Mouse (Mus musculus) cerebral cortex, adult 2 months (tissue): ENCODE measurements around the gene Sdk1.

ENCODE experiments used
- WGBS: fragments of 180-500 bp; shearing (Covaris S2); methylation state at CpG from one replicate; pipeline ENCODE4 v1.1.7; 2018; 5-methylcytosine and 5-hydroxymethylcytosine counted together

Sdk1 gene

DNA sequence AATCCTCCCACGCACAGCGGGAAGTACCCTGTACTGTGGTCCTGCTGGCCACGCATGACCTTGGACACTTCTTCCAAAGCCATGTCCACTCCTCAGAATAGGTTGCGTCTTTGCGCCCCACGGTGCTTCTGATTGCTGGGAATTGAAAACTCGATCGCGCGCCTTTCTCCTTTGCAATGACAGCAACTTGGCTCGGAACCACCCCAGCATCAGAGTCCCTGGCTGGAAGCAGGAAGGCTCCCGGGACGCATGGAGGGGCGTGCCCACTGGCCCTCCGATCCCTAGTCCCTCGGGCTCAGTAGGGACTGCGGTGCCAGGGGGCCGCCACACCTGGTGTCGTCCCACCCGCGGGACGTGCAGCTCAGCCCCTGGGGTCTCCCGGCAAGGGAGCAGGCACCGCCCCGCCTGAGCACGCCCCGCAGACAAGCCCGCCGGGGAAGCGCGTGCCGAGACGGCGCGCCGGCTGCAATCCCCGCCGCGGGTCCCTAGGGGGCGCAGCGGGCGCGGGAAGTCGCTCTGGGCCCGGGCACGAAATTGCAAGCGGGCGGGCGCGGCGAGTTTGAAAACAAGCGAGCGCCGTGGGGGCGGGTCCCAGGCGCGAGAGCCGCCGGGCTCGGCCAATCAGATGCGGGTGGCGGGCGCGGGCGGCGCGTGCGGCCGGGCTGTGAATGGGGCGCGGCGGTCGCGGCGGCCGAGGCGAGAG lies at the start of gene Sdk1:
Gene Sdk1 (plus strand): TSS at position 650 of the 703 bp plus-strand sequence.
- WGBS, result under 1% methylated on average over 72 of the region's 77 CpGs

DNA sequence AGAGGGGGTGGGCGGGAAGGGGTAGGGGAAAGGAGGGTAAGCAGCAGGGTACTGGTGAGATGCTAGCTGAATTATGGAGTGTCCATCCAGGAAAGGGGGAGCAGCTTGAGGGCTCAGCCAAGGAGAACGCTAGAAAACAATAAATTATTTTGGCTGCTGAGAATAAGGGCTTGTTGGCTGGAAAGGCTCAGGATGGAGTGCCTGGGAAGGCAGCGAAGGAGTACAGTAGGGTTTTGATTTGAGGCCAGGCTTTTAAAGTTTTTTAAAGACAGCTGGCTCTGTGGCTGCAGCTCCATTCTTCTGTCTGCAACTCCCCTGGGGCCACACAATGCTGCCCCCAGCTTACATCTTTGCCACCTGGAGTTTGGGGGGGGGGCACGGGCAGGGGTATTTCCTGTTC lies 44.0 kb upstream of the Sdk1 start:
- WGBS, result 24% methylated on average over 4 of the region's 4 CpGs

DNA sequence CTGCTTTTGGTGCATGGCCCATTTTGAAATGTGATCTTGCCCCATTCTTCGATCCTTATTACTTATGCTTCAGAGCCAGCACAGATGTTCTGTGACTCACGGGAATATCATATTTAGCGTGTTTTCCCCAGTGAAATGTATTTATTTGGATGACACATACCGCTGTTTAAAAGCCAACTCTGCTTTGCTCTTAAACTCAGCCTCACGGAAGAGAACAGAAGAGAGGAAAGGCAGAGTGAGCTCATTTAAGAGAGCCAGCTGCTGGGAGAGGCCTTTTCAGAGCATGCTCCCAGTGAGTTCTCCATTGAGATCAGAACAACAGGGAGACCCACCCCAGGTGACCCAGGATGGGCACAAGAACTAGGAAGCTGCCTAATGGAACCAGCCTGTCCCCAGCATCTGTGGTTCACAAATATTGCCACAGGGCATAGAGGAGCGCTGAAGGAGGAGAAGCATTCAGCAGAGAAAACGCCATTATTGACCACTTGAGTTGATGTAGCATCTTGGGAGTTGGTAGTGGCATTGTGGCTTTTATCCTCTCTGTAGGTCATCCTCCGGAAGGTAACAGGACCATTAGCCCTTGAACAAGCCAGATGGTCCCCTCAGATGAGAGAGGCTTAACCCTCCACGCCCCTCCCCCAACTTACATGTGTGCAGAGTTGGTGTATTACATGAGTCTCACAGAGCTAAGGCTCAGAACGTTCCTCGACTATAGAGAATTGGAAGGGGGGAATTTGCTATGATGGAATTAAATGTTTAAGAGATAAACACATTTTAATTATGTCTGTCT lies 38.8 kb upstream of the Sdk1 start:
- 71% methylated on average over 11 of the region's 11 CpGs for WGBS

DNA sequence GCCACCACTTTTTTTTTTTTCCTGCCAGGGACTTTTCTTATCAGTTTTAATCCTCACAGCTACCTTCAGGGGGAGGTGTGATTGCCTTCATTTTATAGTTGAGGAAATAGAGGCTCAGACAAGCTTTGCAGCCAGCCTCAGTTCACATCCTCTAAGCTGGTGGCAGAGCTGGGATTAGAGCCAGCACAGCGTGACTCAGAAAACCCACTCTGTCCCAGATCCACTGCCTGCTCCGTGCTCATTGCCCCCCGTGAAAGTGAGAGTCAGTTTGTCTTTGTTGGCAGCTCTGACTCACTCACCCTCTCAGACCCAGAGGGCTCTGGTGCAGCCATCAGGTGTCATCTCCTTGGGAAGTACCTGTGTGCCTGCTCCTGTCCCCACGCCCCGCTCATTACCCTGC lies 34.2 kb upstream of the Sdk1 start:
- 34% methylated on average over 5 of the region's 5 CpGs for WGBS

DNA sequence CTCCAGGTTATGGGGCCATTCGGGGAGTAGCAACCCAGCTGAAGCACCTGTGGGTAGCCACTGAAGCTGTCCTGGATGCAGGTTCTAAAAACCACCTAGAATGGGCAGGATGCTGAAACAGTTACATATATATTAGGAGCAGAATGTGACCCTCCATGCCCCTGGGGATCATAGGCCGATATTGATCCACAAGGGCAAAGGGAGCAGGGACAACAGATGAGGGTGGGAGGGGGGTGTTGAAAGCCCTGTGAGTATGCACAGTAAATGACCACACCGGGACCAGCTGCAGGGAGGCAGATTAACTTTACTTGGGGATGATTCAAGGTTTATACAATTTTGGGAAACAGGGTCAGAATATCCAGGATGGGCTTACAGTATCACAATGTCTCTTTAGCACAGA lies 16.0 kb upstream of the Sdk1 start:
- WGBS, result 84% methylated on average over 3 of the region's 3 CpGs

DNA sequence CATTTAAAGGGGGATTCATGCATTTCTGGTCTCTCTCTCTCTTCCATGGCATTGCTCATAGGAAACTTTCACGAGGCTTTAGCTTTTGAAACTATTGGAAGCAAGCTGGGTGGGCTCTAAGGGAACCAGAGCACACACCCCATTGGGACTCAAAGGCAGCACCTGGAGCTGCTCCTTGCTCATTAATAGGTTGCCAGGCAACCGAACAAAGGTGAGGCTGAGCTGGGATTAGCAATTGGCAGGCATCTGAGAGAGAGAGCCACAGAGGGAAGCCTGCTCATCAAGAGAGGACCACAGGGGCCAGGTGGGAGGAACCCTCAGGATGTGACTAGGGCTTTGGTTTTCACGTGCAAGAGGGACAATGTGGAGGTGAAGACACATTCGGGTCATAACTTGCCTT lies 7.0 kb upstream of the Sdk1 start:
- 24% methylated on average over 4 of the region's 4 CpGs for WGBS

DNA sequence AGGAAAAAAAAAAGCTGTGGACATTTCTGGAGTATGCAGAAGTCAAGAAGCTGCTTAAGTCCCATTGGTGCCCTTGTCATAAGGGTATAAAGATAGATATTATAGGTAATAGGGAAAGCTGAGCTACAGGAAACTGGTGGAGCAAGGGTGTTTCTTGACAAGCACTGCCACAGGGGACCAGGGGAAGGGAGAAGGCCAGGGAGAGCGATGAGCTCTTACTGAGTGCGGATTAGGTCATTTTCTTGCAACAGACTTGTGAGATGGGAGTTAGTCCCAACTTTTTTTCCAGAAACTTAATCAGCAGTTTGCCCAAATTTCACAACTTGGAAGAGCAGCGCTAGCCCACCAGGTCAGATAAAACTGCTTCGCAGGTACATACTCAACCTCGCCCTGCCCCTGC lies 1.9 kb upstream of the Sdk1 start:
- WGBS, result 47% methylated on average over 5 of the region's 5 CpGs

DNA sequence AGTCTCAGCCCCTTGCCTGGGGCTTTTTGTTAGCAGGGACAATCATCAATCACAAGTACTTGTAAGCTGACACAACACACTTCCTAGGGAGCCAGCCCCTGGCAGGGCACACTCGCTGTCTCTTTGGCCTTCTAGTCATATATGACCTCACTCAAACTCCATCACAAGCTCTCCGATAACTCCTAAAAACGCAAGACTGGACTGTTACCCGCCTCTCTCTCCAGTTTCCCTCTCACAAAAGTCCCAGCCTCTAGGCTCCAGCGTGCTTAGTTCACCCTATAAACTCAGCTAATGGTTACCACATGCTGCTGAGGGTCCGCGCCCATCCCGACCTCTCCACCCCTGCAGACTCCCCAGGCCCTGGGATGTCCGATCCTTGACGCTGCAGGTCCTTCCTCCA lies 849 bp upstream of the Sdk1 start:
- WGBS, result 1% methylated on average over 10 of the region's 10 CpGs

DNA sequence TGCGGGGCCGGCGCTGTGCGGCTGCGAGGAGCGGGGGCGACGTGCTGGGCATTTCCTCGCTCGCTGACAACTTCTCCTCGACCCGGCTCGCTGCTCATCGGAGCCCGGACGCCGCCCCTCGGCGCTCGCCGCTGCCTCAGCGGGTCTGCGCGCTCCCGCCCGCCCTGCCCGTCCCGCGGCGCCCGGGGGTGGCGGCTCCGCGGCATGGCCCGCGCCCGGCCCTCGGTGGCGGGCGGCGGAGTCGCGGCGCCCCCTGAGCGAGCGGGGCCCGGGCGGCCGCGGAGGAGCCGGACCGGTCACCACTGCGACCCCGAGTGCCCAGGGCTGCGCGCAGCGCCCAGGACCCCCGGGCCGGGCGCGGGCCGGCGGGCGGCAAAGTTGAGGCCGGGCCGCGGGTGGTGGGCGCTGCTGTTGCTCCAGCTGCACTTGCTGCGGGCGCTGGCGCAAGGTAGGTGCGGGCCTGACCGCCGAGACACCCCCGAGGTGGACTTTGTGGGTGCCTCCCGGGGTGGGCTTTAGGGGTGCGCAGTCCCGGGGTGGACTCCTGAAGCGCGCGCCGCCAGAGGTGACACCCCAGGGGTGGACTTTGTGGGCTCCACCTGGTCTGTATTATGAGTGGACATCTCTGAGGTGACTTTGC lies 475 bp downstream of the Sdk1 start:
- 2% methylated on average over 69 of the region's 82 CpGs for WGBS

DNA sequence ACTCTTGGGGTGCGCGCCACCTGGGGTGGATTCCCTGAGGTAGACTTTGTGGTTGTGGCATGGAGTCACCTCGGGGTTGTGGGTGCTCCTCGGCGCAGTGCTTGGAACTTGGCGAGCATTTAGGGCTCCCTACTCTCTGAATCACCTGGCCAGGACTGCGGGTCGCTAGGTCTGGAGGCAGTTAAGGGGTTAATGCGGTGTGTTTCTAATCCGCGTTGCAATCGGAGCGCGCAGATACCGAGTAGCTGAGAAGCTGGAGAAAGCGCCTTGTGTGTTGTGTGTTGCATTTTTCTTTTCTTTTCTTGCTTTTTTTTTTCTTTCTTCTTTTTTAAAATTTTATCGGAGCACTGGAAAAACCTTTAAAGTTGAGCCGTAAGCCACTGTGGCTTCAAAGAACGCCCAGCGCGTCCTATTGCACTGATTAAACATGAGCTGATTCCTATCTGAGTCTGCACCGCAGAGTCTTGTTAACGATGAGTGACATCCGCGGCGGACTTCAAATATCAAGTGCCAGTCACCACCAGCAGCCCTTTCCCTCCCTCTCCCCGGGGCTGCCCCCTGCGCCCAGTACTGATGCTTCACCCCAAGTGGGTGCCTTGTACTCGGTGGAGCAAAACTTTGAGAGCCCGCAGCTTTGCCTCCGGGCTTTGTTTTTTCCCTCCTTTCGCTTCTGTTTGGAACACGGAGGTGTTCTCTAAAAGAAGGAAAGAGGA lies 2.1 kb downstream of the Sdk1 start:
- WGBS, result 4% methylated on average over 33 of the region's 33 CpGs

DNA sequence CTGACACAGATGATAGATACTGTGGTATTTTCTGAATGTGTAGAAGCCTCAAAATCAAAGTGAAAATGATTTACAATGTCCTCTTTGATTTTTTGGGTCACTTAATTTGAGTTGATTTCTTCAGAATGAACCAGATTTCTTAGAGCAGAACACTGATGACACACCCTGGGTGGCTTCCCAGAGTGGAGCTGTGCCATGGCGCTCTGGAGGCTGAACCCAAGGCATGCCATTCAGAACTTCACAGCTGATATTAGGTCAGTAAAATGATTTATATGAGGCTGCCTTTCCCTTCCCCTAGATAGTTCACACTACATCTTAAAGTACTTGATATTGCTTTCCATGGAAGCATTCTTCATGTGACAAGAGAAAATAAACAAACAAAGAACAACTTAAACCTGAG lies 23.0 kb downstream of the Sdk1 start:
- 89% methylated on average over 1 of the region's 1 CpGs for WGBS

DNA sequence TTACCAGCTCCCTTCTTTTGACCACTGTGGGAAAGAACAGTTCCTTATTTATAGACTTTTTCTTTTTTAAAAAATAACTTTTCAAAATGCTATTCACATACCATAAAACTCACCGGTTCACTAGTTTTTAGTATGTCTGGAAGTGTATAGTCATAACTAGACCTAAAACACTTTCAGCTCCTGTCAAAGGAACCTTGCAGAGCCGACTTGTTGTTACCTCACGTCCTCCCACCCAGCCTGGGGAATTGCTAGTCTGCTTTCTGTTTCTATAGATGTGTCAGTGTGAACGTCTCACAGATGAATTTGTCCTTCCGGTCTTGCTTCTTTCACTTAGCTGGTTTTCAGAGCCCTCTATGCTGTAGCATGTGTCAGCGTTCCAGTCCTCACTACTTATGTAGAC lies 35.8 kb downstream of the Sdk1 start:
- WGBS, result 75% methylated on average over 6 of the region's 6 CpGs

DNA sequence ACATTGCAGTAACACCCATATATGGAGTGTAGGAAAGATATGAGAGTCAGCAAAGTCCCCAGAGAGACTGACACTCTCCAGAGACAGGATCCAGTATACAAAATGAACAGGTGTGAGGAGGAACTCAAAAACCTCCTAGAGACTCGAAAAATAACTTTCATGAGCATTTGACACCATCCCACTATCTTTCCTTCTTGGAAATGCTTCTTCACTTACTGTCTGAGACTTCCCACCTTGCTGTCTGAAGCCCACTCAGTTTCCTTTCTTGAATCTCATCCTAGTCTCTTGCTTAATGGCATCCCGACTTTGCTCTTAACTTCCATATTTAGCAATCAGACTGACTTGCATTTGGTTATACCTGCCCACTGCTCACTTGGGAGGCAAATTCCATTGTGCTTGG lies 40.5 kb downstream of the Sdk1 start:
- WGBS, result 45% methylated on average over 2 of the region's 2 CpGs

DNA sequence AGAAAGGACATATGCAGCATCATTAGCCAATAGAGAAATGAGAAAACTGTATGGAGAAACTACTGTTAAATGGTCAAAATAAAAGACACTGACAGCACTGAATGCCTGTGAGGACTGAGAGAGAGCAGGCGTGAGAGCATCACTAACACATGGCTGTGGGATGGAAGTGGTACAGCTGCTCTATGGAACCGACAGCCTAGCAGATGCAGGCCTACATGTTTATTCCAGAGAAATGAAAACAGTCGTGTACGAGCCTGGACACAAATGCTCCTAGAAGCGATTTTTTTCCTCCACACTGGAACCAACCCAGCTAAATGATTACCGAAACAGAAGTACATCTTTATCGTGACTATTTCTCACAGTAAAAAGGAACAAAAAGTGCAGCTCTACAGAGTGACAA lies 54.0 kb downstream of the Sdk1 start:
- 52% methylated on average over 7 of the region's 7 CpGs for WGBS

DNA sequence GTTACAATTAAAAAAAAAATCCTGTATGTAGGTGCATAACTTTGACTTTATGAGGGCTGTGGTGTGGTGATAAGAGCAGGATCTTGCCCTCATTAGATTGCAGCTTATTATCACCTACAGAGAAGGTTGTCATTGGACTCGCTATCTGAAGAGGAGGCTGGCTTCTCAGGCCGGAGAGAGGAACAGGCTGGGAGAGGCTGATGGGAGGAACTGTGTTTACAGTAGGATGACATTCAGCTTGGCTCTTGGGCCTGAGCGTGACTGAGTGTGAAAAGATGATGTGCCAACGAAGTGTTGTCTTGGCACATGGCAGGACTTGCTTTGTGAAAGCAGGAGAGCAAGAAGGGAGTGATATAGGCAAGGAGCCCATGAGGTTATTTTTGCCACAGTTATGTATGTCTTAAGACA lies 61.0 kb downstream of the Sdk1 start:
- 64% methylated on average over 4 of the region's 4 CpGs for WGBS

DNA sequence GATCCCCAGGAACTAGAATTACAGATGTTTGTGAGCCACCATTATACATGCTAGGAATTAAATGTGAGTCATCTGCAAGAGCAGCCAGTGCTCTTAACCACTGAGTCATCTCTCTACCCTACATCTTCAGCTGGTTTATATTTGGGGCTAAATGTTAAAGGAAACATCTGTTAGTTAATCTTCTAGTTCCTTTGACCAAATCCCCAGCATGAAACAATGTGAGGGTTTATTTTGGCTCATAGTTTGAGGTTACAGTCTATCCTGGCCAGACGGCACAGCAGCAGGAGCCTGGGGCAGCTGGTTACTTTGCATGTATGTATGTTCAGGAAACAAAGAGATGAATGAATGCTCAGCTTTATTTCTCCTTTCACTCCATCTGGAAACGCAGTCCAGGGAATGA lies 62.5 kb downstream of the Sdk1 start:
- 59% methylated on average over 2 of the region's 2 CpGs for WGBS

DNA sequence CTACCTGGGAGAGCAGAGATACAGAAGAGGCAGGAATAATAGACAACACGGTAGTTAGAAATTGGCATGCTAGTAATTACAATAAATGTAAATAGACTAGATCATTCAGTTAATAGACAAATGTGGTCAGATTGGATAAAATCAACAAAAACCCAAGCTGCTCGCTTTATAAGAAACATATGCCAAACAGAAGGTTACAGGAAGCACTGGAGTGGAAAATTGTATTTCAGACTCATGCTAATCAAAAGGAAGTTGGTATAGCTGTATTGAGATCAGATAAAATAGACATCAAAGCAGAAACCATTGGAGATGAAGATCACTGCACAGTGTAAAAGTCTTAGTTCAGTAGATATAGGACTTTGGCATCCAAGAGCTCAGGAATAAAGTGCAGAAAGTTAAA lies 63.4 kb downstream of the Sdk1 start:
- WGBS, result 77% methylated on average over 2 of the region's 2 CpGs

DNA sequence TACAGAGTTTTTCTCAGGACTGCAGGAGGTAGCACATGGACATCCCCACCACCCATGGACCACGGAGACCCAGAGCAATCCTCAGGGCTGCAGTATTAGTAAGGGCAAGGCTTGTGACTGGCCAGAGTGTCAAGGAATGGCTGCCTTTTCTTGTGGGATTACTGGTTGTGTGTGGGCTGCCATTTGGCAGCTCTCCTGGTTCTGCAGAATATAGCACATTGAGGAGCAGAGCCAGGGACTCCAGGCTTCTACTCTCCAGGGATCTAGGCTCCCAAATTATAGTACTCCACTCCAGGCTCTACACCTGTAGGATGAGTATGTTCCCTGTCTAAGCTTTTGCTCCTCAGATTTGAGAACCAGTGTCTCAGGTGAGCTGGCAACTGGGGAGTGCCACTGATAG lies 69.4 kb downstream of the Sdk1 start:
- WGBS, result 58% methylated on average over 1 of the region's 1 CpGs

DNA sequence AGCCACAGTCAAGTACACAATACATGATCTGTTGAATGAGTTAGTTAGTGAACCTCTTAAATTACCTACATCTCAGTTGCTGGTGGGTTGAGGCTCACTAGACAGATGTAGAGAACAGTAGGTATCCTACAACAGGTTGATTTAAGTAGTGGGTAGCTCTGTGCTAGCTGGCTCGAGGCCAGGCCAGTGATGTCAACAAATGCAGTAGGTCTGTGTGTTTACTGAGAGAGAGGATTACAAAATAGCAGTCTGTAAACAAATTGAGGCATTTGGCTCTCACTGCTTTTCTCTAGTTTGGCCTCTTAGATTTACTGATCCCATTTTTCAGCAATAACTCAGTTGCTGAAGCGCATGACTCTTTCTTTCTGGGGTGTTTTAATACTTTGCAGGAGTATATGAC lies 70.5 kb downstream of the Sdk1 start:
- 70% methylated on average over 2 of the region's 2 CpGs for WGBS

DNA sequence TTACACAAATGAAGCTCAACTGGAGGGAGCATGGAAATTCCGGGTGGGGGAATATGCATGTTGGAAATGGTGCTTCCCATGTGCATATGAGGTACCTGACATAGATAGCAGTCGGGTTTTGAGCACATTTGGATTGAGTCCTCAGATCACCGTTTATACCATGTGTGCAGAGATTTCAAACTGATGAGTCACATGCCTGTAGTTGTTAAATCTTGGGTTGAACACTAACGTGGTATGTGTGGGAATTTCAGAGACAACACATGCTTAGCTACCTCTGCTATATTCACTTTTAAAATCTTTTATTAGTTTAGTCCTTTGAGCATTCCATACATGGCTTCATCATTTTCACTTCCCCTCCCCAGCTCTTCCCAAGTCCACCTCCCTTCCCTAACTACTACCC lies 71.0 kb downstream of the Sdk1 start:
- WGBS, result 69% methylated on average over 4 of the region's 4 CpGs

DNA sequence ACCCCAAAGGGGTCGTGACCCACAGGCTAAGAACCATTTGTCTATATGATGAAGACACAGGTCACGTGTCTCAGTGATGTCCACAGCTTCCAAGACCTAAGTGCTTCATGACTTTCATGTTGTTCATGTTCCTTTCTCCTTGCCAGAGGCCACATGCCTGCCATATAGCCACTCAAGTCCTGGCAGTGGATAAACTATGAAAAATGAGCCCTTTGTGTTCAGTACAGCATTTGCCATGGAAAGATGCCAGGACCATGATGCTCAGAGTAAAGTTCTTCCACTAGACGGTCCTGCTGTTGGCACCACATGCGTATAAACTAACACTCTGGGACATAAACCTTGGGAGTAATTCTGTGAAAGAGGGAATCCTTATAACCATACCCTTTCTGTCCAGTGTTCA lies 75.8 kb downstream of the Sdk1 start:
- 73% methylated on average over 4 of the region's 4 CpGs for WGBS

DNA sequence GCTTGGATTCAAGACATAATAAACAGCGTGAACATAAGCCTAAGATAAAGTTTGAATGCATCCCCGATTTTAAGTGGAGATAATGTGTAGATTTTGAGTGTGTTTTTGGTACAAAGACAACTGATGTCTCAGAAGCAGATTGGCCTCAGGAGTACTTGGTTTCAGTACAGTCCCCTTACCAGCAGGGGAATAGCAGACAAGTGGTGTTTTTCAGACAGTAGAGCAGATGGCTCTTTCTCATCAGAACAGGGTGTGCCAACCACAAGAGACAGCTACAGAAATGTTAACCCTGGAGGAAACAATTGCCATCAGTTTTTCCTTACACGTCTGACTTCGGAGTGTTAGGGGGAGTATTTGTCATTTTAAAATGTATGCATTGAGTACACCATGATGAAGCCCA lies 83.6 kb downstream of the Sdk1 start:
- WGBS, result 64% methylated on average over 4 of the region's 4 CpGs
